Mouse (Mus musculus) megakaryocyte, embryonic 14.5 days (primary cell): ENCODE measurements around the gene Cntn1.

Experiments
- FLI1 ChIP-seq: IDR thresholded peaks from 2 replicates; pipeline ENCODE4 v1.6.1; 2012; ENCODE audit warnings: low read length, inconsistent platforms, mixed read lengths
- GATA1 ChIP-seq: IDR thresholded peaks from 3 replicates; pipeline ENCODE4 v1.6.1; 2012; ENCODE audit warnings: mixed read lengths, low read length, inconsistent platforms, borderline replicate concordance

DNA sequence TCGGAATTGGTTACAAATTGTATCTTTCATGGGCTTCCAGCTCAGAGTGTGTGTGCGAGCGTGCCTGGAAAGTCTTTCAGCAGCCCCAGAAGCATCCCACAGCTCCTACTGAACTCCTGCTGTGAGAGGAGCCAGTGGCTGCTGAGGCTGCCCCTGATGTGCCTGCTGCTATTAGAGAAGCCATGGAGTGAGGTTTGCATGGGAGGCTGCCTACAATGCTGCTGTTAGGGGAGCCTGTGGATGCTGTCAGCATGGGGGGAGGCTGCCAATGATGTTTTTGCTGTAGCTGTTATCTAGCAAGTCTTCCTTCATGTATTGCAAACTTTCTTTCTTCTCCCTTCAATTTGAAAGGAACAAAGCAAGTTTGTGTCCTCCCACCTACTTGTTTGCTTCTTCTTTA is 217.4 kb downstream of the Cntn1 start:
- TF ChIP-seq GATA1, result no peak
- TF ChIP-seq FLI1, result no peak
